Mouse (Mus musculus): ENCODE results near the gene Bcl2. TPM values are rescaled to one million over a fixed set of nuclear protein-coding genes. Genes with fewer than 3 reads are reported as not detected.

The Bcl2 gene
- polyA plus RNA-seq, 1 experiment from 2014 or later = 26.7 TPM

- ATAC-seq (replicated peaks; ENCODE audit: low FRiP score) = no peak
- no peak overlapping the region for H3K9ac ChIP-seq
- no peaks in the 10 kb centered on the region for H3K27me3 ChIP-seq
- H3K9me3 ChIP-seq (replicated peaks) = no peaks in the 10 kb centered on the region
- 57% methylated on average over 6 of the region's 6 CpGs for WGBS
- H3K36me3 ChIP-seq = no peaks in the 10 kb centered on the region
- no peak overlapping the region for H3K4me3 ChIP-seq (replicated peaks)
- H3K4me1 ChIP-seq = peaks cover 42% of the 10 kb centered on the region
- H3K27ac ChIP-seq = peak overlapping the region; percentile 19; the same call in 1 of the 2 replicates
- H3K4me2 ChIP-seq = no peak overlapping the region
Measured at GRCm38 (mm10) chr1:106570366-106570765, 143.7 kb downstream of the Bcl2 start.

DNA sequence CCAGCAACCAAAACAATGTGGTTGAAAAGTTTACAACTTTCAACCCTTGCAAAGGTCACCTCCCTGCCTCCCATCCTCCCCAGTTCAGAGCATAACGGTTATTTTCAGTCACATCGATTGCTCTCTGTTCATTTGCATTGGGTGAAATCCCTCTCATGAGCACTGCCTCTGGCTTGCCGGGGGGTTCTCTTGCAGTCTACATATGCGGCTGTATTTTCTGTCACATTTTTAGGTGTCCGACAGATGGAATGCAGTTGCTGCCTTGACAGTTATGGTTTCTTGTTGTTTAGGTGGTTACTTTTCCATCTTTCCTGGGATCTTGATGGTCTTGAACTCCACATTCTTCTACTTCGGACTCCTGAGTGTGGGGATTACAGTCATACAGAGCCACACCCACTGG, 144.4 kb downstream of the Bcl2 start:
- no peaks in the 10 kb centered on the region for H3K27me3 ChIP-seq
- H3K9me3 ChIP-seq (replicated peaks) = no peaks in the 10 kb centered on the region
- H3K4me1 ChIP-seq = peaks cover 43% of the 10 kb centered on the region
- ATAC-seq (replicated peaks; ENCODE audit: low FRiP score) = no peak
- no peak overlapping the region for H3K9ac ChIP-seq
- H3K4me2 ChIP-seq = no peak overlapping the region
- H3K4me3 ChIP-seq (replicated peaks) = no peak overlapping the region
- WGBS = 65% methylated on average over 6 of the region's 6 CpGs
- no peaks in the 10 kb centered on the region for H3K36me3 ChIP-seq
- no peak overlapping the region for H3K27ac ChIP-seq

- WGBS = 66% methylated on average over 3 of the region's 3 CpGs
- Histone ChIP-seq H3K4me1 (peaks cover 43% of the 10 kb centered on the region), H3K4me2 (no peak overlapping the region), H3K9me3 (replicated peaks) (no peaks in the 10 kb centered on the region), H3K27ac (no peak overlapping the region), H3K36me3 (no peaks in the 10 kb centered on the region), H3K4me3 (replicated peaks) (no peak overlapping the region), H3K27me3 (no peaks in the 10 kb centered on the region), H3K9ac (no peak overlapping the region)
- ATAC-seq (replicated peaks; ENCODE audit: low FRiP score) = no peak
Measured at GRCm38 (mm10) chr1:106568868-106569267, 145.2 kb downstream of the Bcl2 start.

DNA sequence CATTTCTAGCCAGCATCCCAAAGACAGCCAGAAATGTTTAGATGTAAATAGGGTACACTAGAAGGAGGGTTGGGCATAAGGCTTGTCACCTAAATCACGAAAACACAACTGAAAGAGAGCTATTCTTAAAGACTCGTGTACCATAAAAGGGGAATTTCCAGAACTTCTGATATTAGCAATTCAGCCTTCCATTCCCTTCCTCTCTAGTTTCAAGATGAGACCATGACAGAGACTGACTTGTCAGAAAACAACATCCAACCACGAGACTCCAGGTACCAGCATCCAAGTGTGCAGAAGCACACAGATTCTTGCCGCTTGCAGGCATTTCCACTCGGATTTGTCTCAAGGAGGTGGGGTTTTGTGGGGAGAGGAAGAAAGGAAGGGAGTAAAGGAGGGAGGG, 146.6 kb downstream of the Bcl2 start:
- no peak overlapping the region for H3K4me2 ChIP-seq
- WGBS = 71% methylated on average over 5 of the region's 5 CpGs
- no peak overlapping the region for H3K9ac ChIP-seq
- no peak overlapping the region for H3K4me3 ChIP-seq (replicated peaks)
- H3K27me3 ChIP-seq = no peaks in the 10 kb centered on the region
- 0 out of 2 replicates have a peak overlapping the region, but pooled peaks have one; percentile 32 for H3K27ac ChIP-seq
- peaks cover 43% of the 10 kb centered on the region for H3K4me1 ChIP-seq
- no peak for ATAC-seq (replicated peaks; ENCODE audit: low FRiP score)
- H3K9me3 ChIP-seq (replicated peaks) = no peaks in the 10 kb centered on the region
- no peaks in the 10 kb centered on the region for H3K36me3 ChIP-seq

DNA sequence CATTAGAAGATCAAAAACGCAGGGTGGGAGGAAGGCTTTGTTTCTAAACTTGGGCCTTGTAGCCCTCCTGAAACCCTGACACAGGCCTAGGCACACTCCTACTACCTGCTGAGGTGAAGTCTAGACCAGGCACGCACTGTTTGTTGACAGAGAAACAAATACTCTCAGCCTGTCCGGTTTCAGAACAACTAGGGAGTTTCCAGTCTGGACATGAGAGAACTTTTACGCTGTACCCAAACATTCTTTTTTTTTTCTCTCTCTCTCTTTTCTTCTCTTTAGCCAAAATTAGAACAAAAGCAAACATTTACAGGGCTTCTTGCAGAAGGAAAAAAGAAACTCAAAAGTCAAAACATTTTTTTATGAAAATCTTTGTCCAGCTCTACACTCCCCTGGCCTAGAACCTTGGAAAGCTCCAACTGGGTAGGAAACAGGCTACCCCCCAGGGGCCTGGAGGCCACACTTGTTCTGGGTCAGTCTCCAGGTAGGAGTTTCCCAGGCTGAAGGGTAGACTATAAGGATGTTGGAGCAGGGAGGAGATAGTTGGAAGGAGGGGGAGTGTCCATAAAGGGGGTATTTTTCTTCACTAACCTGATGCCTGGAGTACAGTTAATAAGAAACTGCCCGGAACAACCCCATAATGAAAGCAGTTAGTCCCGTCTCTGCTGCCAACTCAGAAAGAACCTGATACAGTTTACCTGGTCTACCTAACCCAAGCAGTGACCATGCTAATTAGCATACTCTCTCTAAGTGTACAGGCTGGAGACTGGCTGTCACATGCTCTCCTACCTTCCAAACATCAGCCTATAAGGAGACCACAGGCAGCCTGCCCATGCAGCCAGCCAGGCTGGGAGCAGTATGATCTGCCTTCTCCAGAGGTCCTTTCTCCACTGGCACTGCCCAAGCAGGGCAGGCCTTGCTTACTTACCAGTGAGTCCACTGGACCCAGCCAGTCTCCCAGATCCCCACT, 147.7 kb downstream of the Bcl2 start:
- peaks cover 49% of the 10 kb centered on the region for H3K4me1 ChIP-seq
- no peak overlapping the region for H3K4me3 ChIP-seq (replicated peaks)
- H3K27me3 ChIP-seq = no peaks in the 10 kb centered on the region
- no peaks in the 10 kb centered on the region for H3K9me3 ChIP-seq (replicated peaks)
- peak overlapping the region; percentile 82 for H3K27ac ChIP-seq
- WGBS = 53% methylated on average over 6 of the region's 6 CpGs
- H3K9ac ChIP-seq = no peak overlapping the region
- no peaks in the 10 kb centered on the region for H3K36me3 ChIP-seq
- peak; percentile 95 for ATAC-seq (replicated peaks; ENCODE audit: low FRiP score)
- H3K4me2 ChIP-seq = no peak overlapping the region

DNA sequence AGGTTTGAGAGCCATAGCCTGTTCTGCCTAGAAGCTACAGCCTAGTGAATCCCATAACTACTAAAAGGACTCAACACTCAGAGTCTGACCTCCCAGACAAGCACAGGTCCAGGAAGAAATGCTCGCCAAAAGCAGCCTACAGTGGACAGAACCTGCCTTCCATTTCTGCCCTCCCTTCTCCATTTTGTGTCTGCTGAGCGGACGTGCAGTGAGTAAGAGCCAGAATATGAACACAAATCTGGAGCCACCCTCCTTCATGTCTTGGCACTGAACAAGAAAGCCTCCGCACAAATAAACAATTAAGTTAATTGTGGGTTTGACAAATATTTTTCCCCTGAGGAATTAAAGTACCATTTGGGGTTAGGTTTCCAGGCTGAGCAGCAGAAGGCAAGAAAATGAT, 148.8 kb downstream of the Bcl2 start:
- no peak overlapping the region for H3K4me3 ChIP-seq (replicated peaks)
- no peaks in the 10 kb centered on the region for H3K9me3 ChIP-seq (replicated peaks)
- 85% methylated on average over 4 of the region's 4 CpGs for WGBS
- H3K4me2 ChIP-seq = no peak overlapping the region
- H3K27me3 ChIP-seq = no peaks in the 10 kb centered on the region
- H3K9ac ChIP-seq = no peak overlapping the region
- peaks cover 52% of the 10 kb centered on the region for H3K4me1 ChIP-seq
- ATAC-seq (replicated peaks; ENCODE audit: low FRiP score) = no peak
- no peaks in the 10 kb centered on the region for H3K36me3 ChIP-seq
- no peak overlapping the region; the same call in 1 of the 2 replicates for H3K27ac ChIP-seq

- no peak overlapping the region for H3K27ac ChIP-seq
- H3K9me3 ChIP-seq (replicated peaks) = no peaks in the 10 kb centered on the region
- no peak for ATAC-seq (replicated peaks; ENCODE audit: low FRiP score)
- no peaks in the 10 kb centered on the region for H3K27me3 ChIP-seq
- H3K4me1 ChIP-seq = peaks cover 49% of the 10 kb centered on the region
- 76% methylated on average over 1 of the region's 1 CpGs for WGBS
- no peak overlapping the region for H3K4me2 ChIP-seq
- no peak overlapping the region for H3K4me3 ChIP-seq (replicated peaks)
- H3K9ac ChIP-seq = no peak overlapping the region
- H3K36me3 ChIP-seq = no peaks in the 10 kb centered on the region
Measured at GRCm38 (mm10) chr1:106564436-106564835, 149.6 kb downstream of the Bcl2 start.

DNA sequence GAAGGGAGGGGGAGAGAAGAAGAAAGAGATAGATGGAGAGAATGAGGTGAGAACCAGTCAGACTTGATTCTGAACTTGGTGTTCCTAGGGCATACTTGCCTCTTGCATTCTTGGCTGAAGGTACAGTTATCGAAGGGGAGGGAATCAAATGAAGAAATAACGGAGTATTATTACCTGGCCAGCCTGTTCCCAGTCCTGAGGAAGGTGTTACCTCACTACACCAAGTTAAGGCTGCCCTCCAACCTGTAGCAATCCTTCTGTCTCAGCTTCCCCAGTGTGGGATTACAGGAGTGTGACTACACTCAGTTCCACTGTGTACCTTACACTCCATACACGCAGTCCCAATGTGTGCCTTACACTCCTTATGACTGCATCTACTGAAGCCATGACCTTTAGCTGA, 151.3 kb downstream of the Bcl2 start:
- Histone ChIP-seq H3K4me3 (replicated peaks) (no peak overlapping the region), H3K4me1 (peaks cover 40% of the 10 kb centered on the region), H3K36me3 (no peaks in the 10 kb centered on the region), H3K27ac (no peak overlapping the region), H3K4me2 (no peak overlapping the region), H3K9ac (no peak overlapping the region), H3K9me3 (replicated peaks) (no peaks in the 10 kb centered on the region), H3K27me3 (no peaks in the 10 kb centered on the region)
- ATAC-seq (replicated peaks; ENCODE audit: low FRiP score) = no peak
- WGBS = 94% methylated on average over 3 of the region's 3 CpGs

DNA sequence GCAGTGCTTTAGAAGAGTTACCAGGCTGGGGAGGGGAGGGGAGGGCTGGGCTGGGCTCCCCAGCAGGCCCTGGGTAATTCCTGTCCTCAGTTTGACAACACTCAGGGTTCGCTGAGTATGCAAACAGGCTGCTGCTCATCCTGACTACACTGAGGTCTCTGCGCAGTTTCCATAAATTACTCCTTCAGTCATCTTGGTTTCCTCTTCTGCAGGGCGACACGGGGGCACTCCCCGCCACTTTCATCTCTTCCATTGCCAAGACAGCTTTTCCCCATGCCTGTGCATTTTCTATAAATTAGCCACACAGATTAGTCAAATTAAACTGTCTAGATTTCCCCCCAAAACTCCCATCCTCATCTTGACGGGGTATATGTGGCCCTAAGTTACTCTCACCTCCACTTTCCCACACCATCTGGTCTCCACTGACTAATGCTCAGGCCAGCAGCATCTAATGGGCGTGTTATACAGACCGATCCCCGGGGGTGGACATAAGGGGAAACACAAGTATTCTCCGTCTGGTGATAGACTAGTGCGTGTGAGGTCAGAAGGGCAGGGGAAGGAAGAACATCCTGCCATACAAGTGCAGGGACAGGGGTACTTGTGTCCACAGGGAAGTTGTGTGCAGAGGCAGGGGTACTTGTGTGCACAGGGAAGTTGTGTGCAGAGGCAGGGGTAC, 152.9 kb downstream of the Bcl2 start:
- Histone ChIP-seq H3K4me1 (peaks cover 31% of the 10 kb centered on the region), H3K36me3 (no peaks in the 10 kb centered on the region), H3K9me3 (replicated peaks) (no peaks in the 10 kb centered on the region), H3K4me3 (replicated peaks) (no peak overlapping the region), H3K9ac (no peak overlapping the region), H3K4me2 (no peak overlapping the region), H3K27me3 (no peaks in the 10 kb centered on the region), H3K27ac (0 out of 2 replicates have a peak overlapping the region, but pooled peaks have one; percentile 4)
- WGBS = 54% methylated on average over 11 of the region's 11 CpGs
- ATAC-seq (replicated peaks; ENCODE audit: low FRiP score) = peak; percentile 49; the same call in 1 of the 2 replicates

- no peaks in the 10 kb centered on the region for H3K9me3 ChIP-seq (replicated peaks)
- H3K4me1 ChIP-seq = peaks cover 28% of the 10 kb centered on the region
- H3K9ac ChIP-seq = no peak overlapping the region
- H3K4me2 ChIP-seq = no peak overlapping the region
- H3K27ac ChIP-seq = peak overlapping the region; percentile 41; the same call in 1 of the 2 replicates
- no peak for ATAC-seq (replicated peaks; ENCODE audit: low FRiP score)
- H3K4me3 ChIP-seq (replicated peaks) = no peak overlapping the region
- 59% methylated on average over 3 of the region's 3 CpGs for WGBS
- no peaks in the 10 kb centered on the region for H3K36me3 ChIP-seq
- no peaks in the 10 kb centered on the region for H3K27me3 ChIP-seq
Measured at GRCm38 (mm10) chr1:106560105-106560504, 154.0 kb downstream of the Bcl2 start.

GRCm38 (mm10) chr1:106559116-106559605, 154.9 kb downstream of the Bcl2 start:
- Histone ChIP-seq H3K9ac (no peak overlapping the region), H3K27me3 (no peaks in the 10 kb centered on the region), H3K27ac (no peak overlapping the region), H3K4me2 (no peak overlapping the region), H3K9me3 (replicated peaks) (no peaks in the 10 kb centered on the region), H3K4me1 (peaks cover 35% of the 10 kb centered on the region), H3K4me3 (replicated peaks) (no peak overlapping the region), H3K36me3 (no peaks in the 10 kb centered on the region)
- 89% methylated on average over 2 of the region's 2 CpGs for WGBS
- no peak for ATAC-seq (replicated peaks; ENCODE audit: low FRiP score)

Measured in kidney, embryonic 15.5 days (tissue).